Mouse (Mus musculus) heart, embryonic 16.5 days (tissue): Measurements from ENCODE around the gene Asic3. TPM values are rescaled to one million over a fixed set of nuclear protein-coding genes. Genes with fewer than 3 reads are reported as not detected.

ENCODE experiments used
- ATAC-seq: fragments of 200-750 bp; cut with Nextera tagmentation; replicated peaks from 2 replicates; pipeline ENCODE4 v1.8.0; 2017; ENCODE audit warnings: moderate number of reproducible peaks; ENCODE audit not compliant: insufficient read depth, low FRiP score; ENCODE audit errors: extremely low read depth
- H3K27ac ChIP-seq: fragments of 300-500 bp; sonication (generic); 2 replicates; pipeline ENCODE4 v1.5.1; 2014; ENCODE audit warnings: mild to moderate bottlenecking, low read length, control low read depth, moderate library complexity
- H3K27me3 ChIP-seq: fragments of 300-500 bp; sonication (generic); 2 replicates; pipeline ENCODE4 v1.6.1; 2014; ENCODE audit warnings: low read length, mixed read lengths; ENCODE audit not compliant: control insufficient read depth, insufficient read depth
- H3K36me3 ChIP-seq: fragments of 300-500 bp; sonication (generic); 2 replicates; pipeline ENCODE4 v1.6.1; 2014; ENCODE audit not compliant: control insufficient read depth, insufficient read depth
- H3K4me1 ChIP-seq: fragments of 300-500 bp; sonication (generic); 2 replicates; pipeline ENCODE4 v1.6.1; 2014; ENCODE audit warnings: low read length, mixed read lengths; ENCODE audit not compliant: control insufficient read depth, insufficient read depth
- H3K4me2 ChIP-seq: fragments of 300-500 bp; sonication (generic); 2 replicates; pipeline ENCODE4 v1.6.1; 2014; ENCODE audit warnings: low read depth, mild to moderate bottlenecking, control low read depth, low read length
- H3K4me3 ChIP-seq: fragments of 300-500 bp; sonication (generic); 2 replicates; pipeline ENCODE4 v1.5.1; 2014; ENCODE audit warnings: mild to moderate bottlenecking, control low read depth, low read length
- H3K9ac ChIP-seq: fragments of 300-500 bp; sonication (generic); 2 replicates; pipeline ENCODE4 v1.6.1; 2014; ENCODE audit warnings: low read length, control low read depth
- H3K9me3 ChIP-seq: fragments of 300-500 bp; sonication (generic); replicated peaks from 2 replicates; pipeline ENCODE4 v1.6.1; 2016; ENCODE audit warnings: low read length; ENCODE audit not compliant: control insufficient read depth
- WGBS: fragments of 180-500 bp; shearing (Covaris S2); extraction: QIAGEN DNeasy Blood & Tissue Kit; methylation state at CpG from one replicate; pipeline ENCODE4 v1.1.7; 2014; 5-methylcytosine and 5-hydroxymethylcytosine counted together
- polyA plus RNA-seq: library from polyadenylated mRNA; unstranded; fragments of >200 nt; fragmentation: Nextera tagmentation; extraction: Ambion mirVana; gene quantifications from 2 replicates; pipeline ENCODE4 v1.2.1, GENCODE M21; 2015

The Asic3 gene
- polyA plus RNA-seq, 1 experiment from 2014 or later: 0.14 TPM

DNA sequence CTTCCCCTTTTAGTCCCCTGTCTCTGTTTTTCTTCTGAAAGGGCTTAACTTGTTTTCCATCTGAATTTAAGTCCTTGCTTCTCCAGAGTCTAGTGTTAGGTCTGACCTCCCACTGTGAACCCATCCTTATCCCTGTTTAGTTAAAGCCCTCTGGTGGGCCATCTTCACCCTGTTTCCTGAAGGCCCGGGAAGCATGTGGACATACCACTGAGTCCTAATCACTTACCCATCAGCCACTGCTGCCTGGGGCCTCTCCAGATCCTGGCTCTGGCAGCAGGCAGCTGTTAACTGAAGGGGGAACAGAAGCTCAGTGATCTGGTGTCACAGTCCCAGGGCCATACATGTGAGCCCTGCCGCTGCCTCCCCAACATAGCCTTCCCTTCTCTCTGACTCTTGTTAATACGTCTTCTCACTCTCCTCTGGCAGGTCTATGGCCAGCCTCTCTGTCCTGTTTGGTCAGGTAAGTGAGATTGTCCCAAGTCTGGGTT is 7.8 kb upstream of the Asic3 start:
- Histone ChIP-seq H3K4me3 (no peak overlapping the region), H3K9me3 (no peaks in the 10 kb centered on the region), H3K27me3 (no peaks in the 10 kb centered on the region), H3K9ac (no peak overlapping the region), H3K36me3 (peaks cover 29% of the 10 kb centered on the region), H3K4me1 (peaks cover 5% of the 10 kb centered on the region; the same call in 1 of the 2 replicates), H3K27ac (no peak overlapping the region), H3K4me2 (no peak overlapping the region)
- 42% methylated on average over 3 of the region's 3 CpGs for WGBS
- ATAC-seq: no peak

DNA sequence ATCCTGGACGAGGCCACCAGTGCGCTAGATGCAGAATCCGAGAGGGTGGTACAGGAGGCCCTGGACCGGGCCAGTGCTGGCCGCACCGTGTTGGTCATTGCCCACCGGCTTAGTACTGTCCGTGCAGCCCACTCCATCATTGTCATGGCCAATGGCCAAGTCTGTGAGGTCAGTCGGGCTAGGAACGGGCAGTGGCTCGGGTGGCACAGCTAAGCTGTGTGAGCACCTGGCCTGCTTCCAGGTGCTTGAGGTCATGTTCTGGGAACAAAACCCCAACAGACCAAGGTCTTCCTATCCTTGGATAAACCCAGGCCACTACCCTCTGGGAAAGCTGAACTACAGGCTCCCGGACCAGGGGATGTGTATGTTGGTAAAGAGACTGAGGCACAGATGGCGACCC is 4.5 kb upstream of the Asic3 start:
- Histone ChIP-seq H3K4me1 (no peaks in the 10 kb centered on the region), H3K9ac (no peak overlapping the region), H3K27me3 (no peaks in the 10 kb centered on the region), H3K36me3 (peaks cover 23% of the 10 kb centered on the region), H3K4me2 (no peak overlapping the region), H3K27ac (no peak overlapping the region), H3K4me3 (no peak overlapping the region), H3K9me3 (no peaks in the 10 kb centered on the region)
- no peak for ATAC-seq
- 79% methylated on average over 13 of the region's 13 CpGs for WGBS

DNA sequence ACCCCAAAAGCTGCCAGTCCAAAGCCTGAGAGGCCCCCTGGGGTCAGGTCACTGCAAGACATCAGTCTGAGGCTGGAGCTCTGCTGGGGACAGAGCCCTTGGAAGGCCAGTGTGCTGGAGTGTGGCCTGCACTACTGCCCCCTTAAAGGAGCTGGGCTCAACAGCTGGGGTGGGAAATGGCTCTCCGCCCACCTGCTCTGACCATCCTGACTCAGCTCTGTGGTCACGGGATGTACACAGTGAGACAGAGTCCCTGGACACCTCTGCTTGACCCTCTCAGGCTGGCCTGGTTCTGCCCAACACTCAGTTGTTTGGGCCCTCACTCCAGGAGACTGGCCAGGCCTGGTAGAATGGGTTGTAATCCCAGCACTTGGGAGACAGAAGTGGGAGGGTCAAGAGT is 3.7 kb upstream of the Asic3 start:
- H3K27ac ChIP-seq: no peak overlapping the region
- H3K9ac ChIP-seq: no peak overlapping the region
- no peak overlapping the region for H3K4me3 ChIP-seq
- H3K27me3 ChIP-seq: no peaks in the 10 kb centered on the region
- peaks cover 21% of the 10 kb centered on the region for H3K36me3 ChIP-seq
- ATAC-seq: no peak
- no peaks in the 10 kb centered on the region for H3K4me1 ChIP-seq
- 82% methylated on average over 2 of the region's 2 CpGs for WGBS
- H3K9me3 ChIP-seq: no peaks in the 10 kb centered on the region
- H3K4me2 ChIP-seq: no peak overlapping the region

DNA sequence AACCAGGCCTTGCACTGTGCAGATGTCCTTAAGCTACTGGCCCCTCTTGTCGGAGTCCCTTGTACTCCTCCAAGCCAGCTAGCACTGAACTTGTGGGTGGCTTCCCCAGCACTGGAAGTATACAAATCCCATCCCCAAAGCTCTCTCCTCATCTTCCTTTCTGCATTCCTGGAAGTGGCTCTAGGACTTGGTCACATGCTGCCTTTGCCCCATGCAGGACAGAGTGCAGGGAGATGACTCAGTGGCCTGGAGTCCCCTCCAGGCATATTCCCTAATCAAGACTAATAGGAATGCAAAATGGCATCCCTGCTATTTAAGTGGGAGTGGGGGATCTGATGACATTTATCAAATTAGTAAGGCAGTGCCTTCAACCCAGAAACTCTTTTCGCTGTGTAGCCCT is 1.1 kb upstream of the Asic3 start:
- ATAC-seq: no peak
- Histone ChIP-seq H3K4me1 (peaks cover 4% of the 10 kb centered on the region; the same call in 1 of the 2 replicates), H3K9ac (no peak overlapping the region), H3K27me3 (no peaks in the 10 kb centered on the region), H3K4me3 (no peak overlapping the region), H3K27ac (no peak overlapping the region), H3K9me3 (no peaks in the 10 kb centered on the region), H3K4me2 (no peak overlapping the region), H3K36me3 (peaks cover 13% of the 10 kb centered on the region; the same call in 1 of the 2 replicates)
- WGBS: 75% methylated on average over 2 of the region's 2 CpGs

DNA sequence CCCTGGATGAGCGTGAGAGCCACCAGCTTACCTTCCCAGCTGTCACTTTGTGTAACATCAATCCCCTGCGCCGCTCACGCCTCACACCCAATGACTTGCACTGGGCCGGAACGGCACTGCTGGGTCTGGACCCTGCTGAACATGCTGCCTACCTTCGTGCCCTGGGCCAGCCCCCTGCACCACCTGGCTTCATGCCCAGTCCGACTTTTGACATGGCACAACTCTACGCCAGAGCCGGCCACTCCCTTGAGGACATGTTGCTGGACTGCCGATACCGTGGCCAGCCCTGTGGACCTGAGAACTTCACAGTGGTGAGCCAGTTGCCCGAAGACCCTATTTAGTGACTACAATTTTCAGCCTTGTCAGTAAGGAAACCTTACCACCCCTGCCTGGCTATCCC is 746 bp downstream of the Asic3 start:
- no peak overlapping the region for H3K27ac ChIP-seq
- H3K4me2 ChIP-seq: no peak overlapping the region
- no peak for ATAC-seq
- H3K36me3 ChIP-seq: 0 out of 2 replicates have a peak, but pooled peaks cover 3% of the 10 kb centered on the region
- H3K9ac ChIP-seq: no peak overlapping the region
- no peaks in the 10 kb centered on the region for H3K9me3 ChIP-seq
- H3K4me1 ChIP-seq: peaks cover 4% of the 10 kb centered on the region; the same call in 1 of the 2 replicates
- WGBS: 78% methylated on average over 13 of the region's 13 CpGs
- H3K4me3 ChIP-seq: no peak overlapping the region
- H3K27me3 ChIP-seq: no peaks in the 10 kb centered on the region

DNA sequence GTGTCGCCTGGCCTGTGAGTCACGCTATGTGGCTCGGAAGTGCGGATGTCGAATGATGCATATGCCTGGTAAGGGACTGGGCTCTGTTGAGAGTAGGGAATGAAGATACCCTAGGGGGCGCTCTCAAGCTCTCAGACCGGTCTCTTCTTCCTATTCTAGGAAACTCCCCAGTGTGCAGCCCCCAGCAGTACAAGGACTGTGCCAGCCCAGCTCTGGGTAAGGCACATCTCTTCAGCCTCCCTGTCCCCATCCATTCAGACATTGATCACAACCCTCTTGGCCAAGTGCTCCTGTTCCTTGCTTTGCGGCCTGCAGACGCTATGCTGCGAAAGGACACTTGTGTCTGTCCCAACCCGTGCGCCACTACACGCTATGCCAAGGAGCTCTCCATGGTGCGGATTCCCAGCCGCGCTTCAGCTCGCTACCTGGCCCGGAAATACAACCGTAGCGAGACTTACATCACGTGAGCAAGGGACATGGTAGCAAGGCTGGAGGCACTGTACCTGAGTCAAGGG is 3.1 kb downstream of the Asic3 start:
- Histone ChIP-seq H3K27ac (no peak overlapping the region), H3K9me3 (no peaks in the 10 kb centered on the region), H3K27me3 (no peaks in the 10 kb centered on the region), H3K36me3 (peaks cover 7% of the 10 kb centered on the region), H3K9ac (no peak overlapping the region), H3K4me1 (peaks cover 4% of the 10 kb centered on the region; the same call in 1 of the 2 replicates), H3K4me3 (no peak overlapping the region), H3K4me2 (peak overlapping the region; percentile 28; the same call in 1 of the 2 replicates)
- ATAC-seq: peak; percentile 53
- under 1% methylated on average over 21 of the region's 21 CpGs for WGBS

DNA sequence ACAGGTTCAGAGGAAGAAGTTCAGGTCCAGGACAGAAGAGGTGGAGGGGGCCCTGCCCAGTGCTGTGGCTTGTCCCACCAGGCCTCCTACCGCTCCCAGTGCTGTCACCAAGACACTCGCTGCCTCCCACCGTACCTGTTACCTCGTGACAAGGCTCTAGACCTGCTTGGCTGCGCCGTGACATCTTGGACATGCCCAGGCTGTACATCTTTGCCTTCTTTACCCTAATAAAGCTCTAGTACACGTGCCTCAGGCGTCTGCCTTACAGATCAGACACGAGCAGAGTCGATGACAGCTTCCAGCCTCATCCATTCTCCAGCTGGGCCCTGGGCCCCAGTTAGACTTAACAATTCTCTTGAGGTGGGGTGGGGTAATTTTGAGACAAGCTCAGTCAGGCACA is 4.4 kb downstream of the Asic3 start:
- Histone ChIP-seq H3K27ac (no peak overlapping the region), H3K9ac (no peak overlapping the region), H3K27me3 (no peaks in the 10 kb centered on the region), H3K36me3 (peaks cover 7% of the 10 kb centered on the region), H3K4me1 (peaks cover 6% of the 10 kb centered on the region), H3K4me3 (no peak overlapping the region), H3K9me3 (no peaks in the 10 kb centered on the region), H3K4me2 (no peak overlapping the region)
- 83% methylated on average over 10 of the region's 10 CpGs for WGBS
- ATAC-seq: no peak

DNA sequence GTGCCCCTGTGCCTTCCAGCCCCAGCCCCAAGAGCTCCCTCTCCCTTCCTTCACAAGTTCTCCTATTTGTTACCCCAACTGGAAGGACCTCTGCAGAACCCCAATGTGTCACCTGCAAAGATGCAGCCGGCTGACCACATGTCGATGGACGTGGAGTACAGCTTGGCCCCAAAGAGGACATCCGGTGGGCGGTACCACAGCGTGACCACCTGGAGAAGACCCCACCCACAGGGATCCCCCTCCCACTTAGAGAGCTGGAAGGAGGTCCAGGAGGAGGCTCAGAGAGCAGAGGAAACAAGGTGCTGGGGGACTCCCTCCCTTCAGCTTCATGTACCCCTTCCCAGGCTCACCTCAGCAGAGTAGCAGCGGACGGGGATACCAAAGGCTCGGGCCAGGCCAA is 7.2 kb downstream of the Asic3 start:
- Histone ChIP-seq H3K4me1 (peaks cover 9% of the 10 kb centered on the region), H3K9me3 (no peaks in the 10 kb centered on the region), H3K4me2 (no peak overlapping the region), H3K4me3 (no peak overlapping the region), H3K27me3 (no peaks in the 10 kb centered on the region), H3K9ac (no peak overlapping the region), H3K36me3 (peaks cover 7% of the 10 kb centered on the region), H3K27ac (no peak overlapping the region)
- WGBS: 87% methylated on average over 9 of the region's 9 CpGs
- no peak for ATAC-seq

DNA sequence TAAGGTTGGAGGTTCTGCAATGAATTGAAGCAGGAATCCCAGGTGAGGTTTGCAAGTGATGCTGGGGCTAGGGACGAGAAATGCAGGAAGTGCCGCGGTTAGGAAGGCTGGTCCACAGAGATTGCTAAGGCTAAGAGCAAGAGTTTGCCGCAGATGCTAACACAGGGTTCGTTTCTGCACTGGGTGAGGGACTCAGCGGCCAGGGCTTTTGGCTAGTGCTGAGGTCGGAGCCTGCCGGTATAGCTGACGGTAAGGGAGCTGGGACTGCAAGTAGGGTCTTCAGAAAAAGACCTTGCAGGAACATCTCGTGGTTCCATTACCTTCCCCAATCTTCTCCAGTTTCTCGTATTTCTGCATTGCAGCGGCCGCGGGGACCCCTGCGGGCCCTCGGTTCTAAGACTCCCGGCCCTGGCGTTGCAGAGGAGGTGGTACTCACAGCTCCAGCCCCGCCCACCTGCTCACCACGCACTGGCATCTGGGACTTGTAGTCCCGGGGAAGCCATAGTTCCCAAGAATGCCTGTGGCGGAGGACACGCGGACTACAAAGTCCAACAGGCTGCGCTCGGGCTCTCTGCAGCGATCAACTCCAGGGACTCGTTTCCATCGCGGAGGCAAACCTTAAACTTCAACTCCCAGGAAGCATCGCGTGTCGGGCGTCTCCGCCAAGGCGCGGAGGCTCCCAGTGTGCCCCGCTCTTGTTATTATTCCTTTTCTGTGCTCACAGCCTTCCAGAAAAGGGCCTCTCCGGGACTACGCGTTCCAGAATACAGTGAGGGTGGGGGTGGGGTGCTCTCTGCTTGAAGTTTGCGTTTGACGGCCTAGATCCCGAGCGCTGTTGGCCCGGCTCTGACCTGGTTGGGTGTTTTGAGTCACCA is 10.2 kb downstream of the Asic3 start, which contains the start of the genes Cdk5 and Slc4a2:
Cdk5 (minus strand) TSS at position 402 of the 875 bp plus-strand sequence.
Slc4a2 (plus strand) TSS at position 709 of the 875 bp plus-strand sequence.
- no peaks in the 10 kb centered on the region for H3K27me3 ChIP-seq
- H3K4me3 ChIP-seq: peak within 1 kb of the TSS; percentile 79
- H3K27ac ChIP-seq: peak within 1 kb of the TSS; percentile 97
- peak within 1 kb of the TSS; percentile 92 for H3K4me2 ChIP-seq
- peaks cover 31% of the 10 kb centered on the region for H3K4me1 ChIP-seq
- H3K9me3 ChIP-seq: no peaks in the 10 kb centered on the region
- peaks cover 7% of the 10 kb centered on the region for H3K36me3 ChIP-seq
- ATAC-seq: peak; percentile 91
- peak within 1 kb of the TSS; percentile 82 for H3K9ac ChIP-seq
- under 1% methylated on average over 46 of the region's 46 CpGs for WGBS
